Mouse (Mus musculus) spleen, adult 2 months (tissue): ENCODE results near the gene Osbpl3.

ENCODE experiments used
- CTCF ChIP-seq: fragments of 200-500 bp; IDR thresholded peaks from 2 replicates; pipeline ENCODE4 v1.5.1; 2011; ENCODE audit warnings: mild to moderate bottlenecking, inconsistent platforms; ENCODE audit not compliant: insufficient read depth, insufficient read length, insufficient replicate concordance; ENCODE audit errors: extremely low read depth
- POLR2A ChIP-seq: fragments of 200-500 bp; IDR thresholded peaks from 2 replicates; pipeline ENCODE4 v1.6.1; 2011; ENCODE audit warnings: low read depth, low read length, inconsistent platforms

DNA sequence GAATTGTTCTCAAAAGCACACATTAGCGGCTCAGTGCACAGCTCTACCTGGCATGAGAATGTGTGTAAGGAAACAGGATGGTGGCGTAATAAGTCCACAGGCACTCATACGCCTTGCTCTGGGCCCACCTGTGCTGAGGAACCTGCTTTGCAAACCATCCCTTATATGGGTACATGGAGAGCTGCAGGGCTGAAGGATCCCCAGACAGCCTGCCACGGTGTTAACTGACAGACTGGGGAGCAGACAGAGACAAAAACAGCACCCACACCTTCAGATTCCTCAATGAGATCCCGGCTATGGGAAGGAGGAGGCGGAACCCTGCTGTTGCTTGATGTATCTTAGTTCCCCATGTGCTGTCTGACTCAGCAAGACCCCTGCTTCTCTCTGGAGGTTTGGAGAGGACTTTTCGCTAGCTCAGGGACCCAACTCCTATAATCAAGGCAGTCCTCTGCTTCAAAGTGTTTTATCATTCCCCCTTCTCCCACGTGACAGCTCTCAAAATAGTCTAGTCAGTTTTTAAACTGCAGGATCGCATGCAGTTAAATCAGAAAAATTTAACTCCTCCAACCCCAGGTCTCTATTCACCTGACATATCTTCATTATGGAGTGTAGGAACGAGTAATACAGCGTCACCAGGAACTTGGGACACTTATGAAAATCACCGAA, 141.5 kb downstream of the Osbpl3 start:
- no peak for TF ChIP-seq CTCF
- no peak for TF ChIP-seq POLR2A
